Mouse (Mus musculus): ENCODE results near the gene 3110009E18Rik.

DNA sequence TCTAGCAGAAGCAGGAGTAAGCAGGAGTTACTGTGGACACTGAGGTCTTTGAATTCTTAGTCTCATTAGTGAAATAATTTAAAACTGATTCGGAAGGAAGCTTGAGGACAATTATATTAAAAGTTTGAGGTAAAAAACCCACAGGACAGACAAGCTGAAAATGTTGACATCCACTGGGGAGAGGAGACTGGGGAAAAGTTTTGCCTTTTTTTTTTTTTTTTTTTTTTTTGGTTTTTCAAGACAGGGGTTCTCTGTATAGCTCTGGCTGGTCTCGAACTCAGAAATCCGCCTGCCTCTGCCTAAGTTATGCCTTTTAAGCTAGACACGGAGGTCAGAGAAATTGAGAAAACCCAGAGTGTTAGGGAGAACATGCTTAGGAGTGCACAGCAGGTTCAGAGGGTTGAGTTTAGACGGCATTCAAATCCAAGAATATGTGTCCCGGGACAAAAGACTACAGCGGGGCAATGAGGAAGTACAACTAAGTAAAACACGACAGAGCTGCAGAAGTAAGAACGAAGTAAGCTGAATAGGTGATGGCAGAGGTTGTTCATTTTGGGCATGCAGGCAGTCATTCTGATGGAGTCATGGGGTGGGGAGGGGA is 1.0 kb downstream of the 3110009E18Rik start:
- no peak for TF ChIP-seq CTCF (conservative IDR thresholded peaks at IDR 0.05; ENCODE audit: insufficient read depth, insufficient read length, low read depth, low read length)
- no peak for TF ChIP-seq POLR2A (IDR thresholded peaks at IDR 0.05; ENCODE audit: low read depth, low read length)
